Mouse (Mus musculus) CH12.LX (cell line): ENCODE measurements at regions not wholly inside any gene's neighbourhood (a gene's known extent, or its start where the extent isn't known, plus 50 kb on each side); places are given as distances from the start of the nearest gene placed in this dataset.

Source experiments
- CTCF ChIP-seq, 2 experiments: IDR thresholded peaks in 1 of 2; conservative IDR thresholded peaks in 1 of 2; 2 replicates each; pipeline ENCODE4 v1.5.1; 2011 to 2012; ENCODE audit warnings: low read depth in 2 of 2, low read length in 2 of 2, improper control_type of control experiment in 1 of 2, inconsistent platforms in 1 of 2, mild to moderate bottlenecking in 1 of 2, moderate library complexity in 1 of 2
- EP300 ChIP-seq: IDR thresholded peaks from 2 replicates; pipeline ENCODE4 v1.6.1; 2011; ENCODE audit warnings: low read length, improper control_type of control experiment
- MAX ChIP-seq: IDR thresholded peaks from 2 replicates; pipeline ENCODE4 v1.6.1; 2011; ENCODE audit warnings: low read length, improper control_type of control experiment
- MAZ ChIP-seq: IDR thresholded peaks from 2 replicates; pipeline ENCODE4 v1.6.1; 2012; ENCODE audit warnings: low read depth, mild to moderate bottlenecking, inconsistent platforms, low read length, improper control_type of control experiment, moderate library complexity
- MXI1 ChIP-seq: IDR thresholded peaks from 2 replicates; pipeline ENCODE4 v1.6.1; 2011; ENCODE audit warnings: mild to moderate bottlenecking, low read depth, low read length, improper control_type of control experiment
- POLR2A ChIP-seq: IDR thresholded peaks from 2 replicates; pipeline ENCODE4 v1.6.1; 2011; ENCODE audit warnings: low read depth, mild to moderate bottlenecking, improper control_type of control experiment, low read length
- POLR2AphosphoS2 ChIP-seq: IDR thresholded peaks from 2 replicates; pipeline ENCODE4 v1.6.1; 2011; ENCODE audit warnings: low read depth, low read length, improper control_type of control experiment
- RCOR1 ChIP-seq: conservative IDR thresholded peaks from 2 replicates; pipeline ENCODE4 v1.6.1; 2012; ENCODE audit warnings: low read depth, mild to moderate bottlenecking, inconsistent platforms, low read length, improper control_type of control experiment
- SIN3A ChIP-seq: IDR thresholded peaks from 2 replicates; pipeline ENCODE4 v1.6.1; 2012; ENCODE audit warnings: low read length, improper control_type of control experiment, inconsistent platforms
- ZC3H11A ChIP-seq: IDR thresholded peaks from 2 replicates; pipeline ENCODE4 v1.6.1; 2012; ENCODE audit warnings: low read depth, mild to moderate bottlenecking, inconsistent platforms, low read length, improper control_type of control experiment
- ZMIZ1 ChIP-seq: IDR thresholded peaks from 2 replicates; pipeline ENCODE4 v1.6.1; 2012; ENCODE audit warnings: low read depth, mild to moderate bottlenecking, inconsistent platforms, low read length, improper control_type of control experiment

- TF ChIP-seq ZC3H11A (no peak), EP300 (no peak), POLR2A (no peak), CTCF (conservative IDR thresholded peaks at IDR 0.05 in 1 of 2, IDR thresholded peaks at IDR 0.05 in 1 of 2; ENCODE audit: low read depth in 2 of 2, low read length in 2 of 2) (no peak), MXI1 (no peak), MAX (no peak), MAZ (no peak), SIN3A (no peak), POLR2AphosphoS2 (no peak), ZMIZ1 (no peak), RCOR1 (no peak)
Observed at GRCm38 (mm10) chr4:69346979-69347465, 392.8 kb upstream of the Brinp1 start.
